Mouse (Mus musculus): ENCODE data around the gene Phyhipl. TPM values are rescaled to one million over a fixed set of nuclear protein-coding genes. Genes with fewer than 3 reads are reported as not detected.

Phyhipl gene
- polyA plus RNA-seq, 1 experiment from 2014 or later, result 2.8 TPM

DNA sequence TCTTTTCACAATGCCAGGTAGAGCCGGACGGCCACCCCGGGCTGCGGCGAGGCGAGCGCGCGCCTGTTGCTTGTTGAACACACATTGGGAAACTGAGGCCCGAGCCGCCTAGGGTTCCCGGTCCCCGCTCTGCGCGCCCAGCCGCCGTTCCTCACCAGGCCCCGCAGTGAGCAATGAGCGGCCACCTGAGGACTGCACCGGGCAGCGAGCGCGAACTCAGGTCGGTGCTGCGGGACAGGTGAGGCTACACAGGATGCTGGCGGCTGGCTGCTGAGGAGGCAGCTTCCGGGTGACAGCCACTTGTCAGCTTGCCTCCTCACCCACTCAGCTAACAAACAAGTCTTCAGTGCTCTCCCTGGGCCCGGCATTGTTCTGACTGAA lies 55.9 kb downstream of the Phyhipl start:
- no peak for DNase-seq (ENCODE audit: low spot score)
- H3K36me3 ChIP-seq, result no peaks in the 10 kb centered on the region
- H3K9me3 ChIP-seq (replicated peaks), result no peaks in the 10 kb centered on the region
- peak overlapping the region; percentile 76 for H3K4me3 ChIP-seq
- peak overlapping the region; percentile 64 for H3K27ac ChIP-seq
- WGBS, result under 1% methylated on average over 28 of the region's 28 CpGs
- peaks cover 17% of the 10 kb centered on the region for H3K4me1 ChIP-seq
- peaks cover 45% of the 10 kb centered on the region for H3K27me3 ChIP-seq (ENCODE audit: low read depth, poor library complexity, severe bottlenecking)

DNA sequence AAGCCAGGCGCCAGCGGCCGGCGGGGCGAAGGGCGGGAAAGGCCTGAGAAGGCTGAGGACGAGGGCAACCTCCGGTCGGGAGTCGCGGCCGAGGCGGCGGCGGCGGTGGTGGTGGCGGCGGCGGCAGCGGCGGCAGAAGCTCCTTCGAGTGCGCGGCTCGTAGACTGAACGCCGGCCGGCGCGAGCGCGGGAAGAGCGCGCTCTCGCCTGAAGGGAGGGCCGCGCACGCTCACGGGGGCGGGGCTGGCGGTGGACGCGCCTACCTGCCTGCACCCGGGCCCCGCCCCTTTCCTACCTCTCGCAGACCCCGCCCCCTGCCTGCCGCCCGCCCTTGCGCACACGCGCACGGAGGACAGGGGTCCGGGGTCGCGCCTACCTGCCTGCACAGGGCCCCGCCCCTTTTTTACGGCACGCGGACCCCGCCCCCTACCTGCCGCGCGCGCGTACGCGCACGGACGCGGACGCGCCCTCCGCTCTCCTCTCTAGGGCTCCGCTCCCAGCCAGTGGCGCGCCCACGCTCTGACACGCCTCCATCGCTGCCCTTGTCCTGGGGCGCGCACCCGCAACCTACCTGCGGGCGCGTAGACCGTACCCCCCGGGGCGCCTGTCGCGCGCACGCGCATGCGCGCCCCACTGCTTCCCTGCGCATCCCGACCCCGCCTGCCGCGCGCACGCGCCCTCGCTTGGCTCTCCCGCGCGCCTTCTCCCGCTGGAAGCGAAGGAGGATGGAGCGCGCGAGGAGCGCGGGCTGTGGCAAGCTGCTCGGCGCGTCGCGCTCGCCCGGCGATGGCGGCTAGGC lies 56.4 kb downstream of the Phyhipl start:
- Histone ChIP-seq H3K4me3 (peak overlapping the region; percentile 76), H3K4me1 (peaks cover 17% of the 10 kb centered on the region), H3K27ac (peak overlapping the region; percentile 64), H3K9me3 (replicated peaks) (no peaks in the 10 kb centered on the region), H3K27me3 (ENCODE audit: low read depth, poor library complexity, severe bottlenecking) (peaks cover 45% of the 10 kb centered on the region), H3K36me3 (no peaks in the 10 kb centered on the region)
- peak; percentile 83 for DNase-seq (ENCODE audit: low spot score)
- whole genome bisulfite sequencing, result under 1% methylated on average over 108 of the region's 124 CpGs

DNA sequence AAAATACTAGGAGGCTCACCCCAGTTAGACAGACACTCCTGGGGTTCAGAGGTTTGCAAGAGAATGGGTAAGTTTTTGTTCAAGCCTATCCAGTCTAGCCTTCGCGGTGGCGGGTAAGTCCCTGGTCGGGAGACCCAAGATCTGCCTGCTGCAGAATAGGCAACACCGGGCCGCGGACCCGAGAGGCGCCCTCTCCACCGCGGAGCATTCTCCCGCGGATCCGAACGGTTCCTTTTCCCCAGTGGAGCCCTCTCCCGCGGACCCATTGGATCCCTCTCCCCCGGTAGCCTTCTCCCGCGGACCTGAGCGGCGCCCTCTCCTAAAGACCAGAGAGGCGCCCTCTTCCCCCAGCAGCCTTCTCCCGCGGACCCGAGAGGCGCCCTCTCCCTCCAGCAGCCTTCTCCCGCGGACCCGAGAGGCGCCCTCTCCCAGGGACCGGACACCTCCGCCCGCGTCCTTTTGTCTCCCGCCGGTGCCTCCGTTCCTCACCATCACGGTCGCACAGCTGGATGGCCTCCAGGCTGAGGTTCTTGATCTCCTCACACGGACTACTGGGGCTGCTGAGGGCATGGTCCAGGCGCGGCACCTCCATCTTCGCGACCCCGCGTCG lies 57.1 kb downstream of the Phyhipl start:
- no peaks in the 10 kb centered on the region for H3K9me3 ChIP-seq (replicated peaks)
- peaks cover 45% of the 10 kb centered on the region for H3K27me3 ChIP-seq (ENCODE audit: low read depth, poor library complexity, severe bottlenecking)
- WGBS, result under 1% methylated on average over 47 of the region's 48 CpGs
- DNase-seq (ENCODE audit: low spot score), result no peak
- no peak overlapping the region; the same call in 1 of the 2 replicates for H3K27ac ChIP-seq
- peak overlapping the region; percentile 76 for H3K4me3 ChIP-seq
- H3K36me3 ChIP-seq, result no peaks in the 10 kb centered on the region
- peaks cover 17% of the 10 kb centered on the region for H3K4me1 ChIP-seq

DNA sequence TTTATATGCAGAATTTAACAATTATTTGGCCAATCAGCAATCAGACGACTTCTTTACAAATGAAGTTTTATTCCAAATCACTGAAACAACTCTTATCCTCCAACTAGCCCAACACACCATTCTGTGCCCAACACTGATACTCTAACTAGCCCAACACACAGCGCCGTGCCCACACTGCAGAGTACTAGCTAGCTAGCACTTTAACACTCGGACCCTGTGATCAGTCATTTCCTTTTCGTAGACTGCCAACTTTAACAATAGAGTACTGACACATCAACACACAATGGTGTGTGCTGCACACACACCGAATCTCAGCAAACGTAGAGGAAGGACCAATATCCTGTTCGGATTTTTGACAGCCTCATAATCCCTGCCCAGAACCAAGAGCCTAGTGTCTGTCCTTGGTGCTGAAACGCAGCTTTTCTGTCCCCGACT lies 57.7 kb downstream of the Phyhipl start:
- peaks cover 17% of the 10 kb centered on the region for H3K4me1 ChIP-seq
- H3K36me3 ChIP-seq, result no peaks in the 10 kb centered on the region
- H3K4me3 ChIP-seq, result peak overlapping the region; percentile 76
- H3K27me3 ChIP-seq (ENCODE audit: low read depth, poor library complexity, severe bottlenecking), result peaks cover 45% of the 10 kb centered on the region
- 25% methylated on average over 10 of the region's 10 CpGs for WGBS
- peak; percentile 72 for DNase-seq (ENCODE audit: low spot score)
- no peak overlapping the region for H3K27ac ChIP-seq
- no peaks in the 10 kb centered on the region for H3K9me3 ChIP-seq (replicated peaks)

DNA sequence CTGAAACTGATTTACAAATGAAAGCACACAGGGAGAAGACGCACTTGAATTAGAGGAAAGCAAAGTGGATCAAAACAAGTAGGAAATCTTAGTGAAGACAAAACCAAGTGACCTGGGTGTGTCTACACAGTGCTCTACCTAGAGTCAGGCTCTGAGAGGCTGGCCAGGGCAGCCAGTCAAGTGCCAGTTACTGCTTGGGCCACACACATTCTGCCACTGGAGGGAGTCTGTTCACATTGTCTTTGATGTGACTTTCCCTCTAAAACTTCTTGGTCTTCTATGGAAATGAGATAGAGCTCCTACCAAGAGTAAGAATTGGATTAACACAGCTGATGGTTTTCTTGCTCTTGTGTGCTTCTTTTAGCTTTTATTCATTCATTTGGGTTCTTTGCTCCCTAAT lies 61.8 kb downstream of the Phyhipl start:
- no peak for DNase-seq (ENCODE audit: low spot score)
- Histone ChIP-seq H3K27me3 (ENCODE audit: low read depth, poor library complexity, severe bottlenecking) (peaks cover 13% of the 10 kb centered on the region), H3K4me1 (peaks cover 10% of the 10 kb centered on the region), H3K27ac (no peak overlapping the region), H3K9me3 (replicated peaks) (no peaks in the 10 kb centered on the region), H3K4me3 (no peak overlapping the region), H3K36me3 (no peaks in the 10 kb centered on the region)
- 55% methylated on average over 1 of the region's 1 CpGs for WGBS

DNA sequence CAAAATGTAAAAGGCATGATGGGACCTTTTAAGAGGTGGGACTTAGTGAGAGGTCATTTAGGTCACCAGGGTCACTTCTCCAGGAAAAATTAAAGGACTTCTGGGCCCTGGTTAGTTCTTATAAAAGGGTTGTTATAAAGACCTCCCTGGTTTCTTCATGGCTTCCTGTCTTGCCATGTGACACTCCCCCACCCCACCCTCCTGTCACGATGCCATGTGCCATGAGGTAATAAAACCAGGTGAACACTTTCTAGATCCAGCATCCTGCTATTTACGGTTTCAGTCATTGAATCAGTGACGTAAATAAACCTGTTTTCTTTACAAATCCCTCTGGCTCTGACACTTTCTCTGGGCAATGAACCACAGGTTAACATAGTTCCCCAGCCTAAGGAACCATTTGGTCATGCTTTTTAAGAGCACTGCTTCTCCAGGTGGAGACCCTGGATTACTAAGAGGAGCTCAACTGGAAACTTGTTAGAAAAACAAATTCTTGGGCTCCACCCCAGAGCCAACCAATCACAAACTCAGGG lies 68.8 kb downstream of the Phyhipl start:
- 77% methylated on average over 3 of the region's 3 CpGs for WGBS
- no peaks in the 10 kb centered on the region for H3K9me3 ChIP-seq (replicated peaks)
- H3K4me1 ChIP-seq, result no peaks in the 10 kb centered on the region
- H3K36me3 ChIP-seq, result no peaks in the 10 kb centered on the region
- H3K27me3 ChIP-seq (ENCODE audit: low read depth, poor library complexity, severe bottlenecking), result no peaks in the 10 kb centered on the region
- H3K27ac ChIP-seq, result no peak overlapping the region
- H3K4me3 ChIP-seq, result no peak overlapping the region
- no peak for DNase-seq (ENCODE audit: low spot score)

DNA sequence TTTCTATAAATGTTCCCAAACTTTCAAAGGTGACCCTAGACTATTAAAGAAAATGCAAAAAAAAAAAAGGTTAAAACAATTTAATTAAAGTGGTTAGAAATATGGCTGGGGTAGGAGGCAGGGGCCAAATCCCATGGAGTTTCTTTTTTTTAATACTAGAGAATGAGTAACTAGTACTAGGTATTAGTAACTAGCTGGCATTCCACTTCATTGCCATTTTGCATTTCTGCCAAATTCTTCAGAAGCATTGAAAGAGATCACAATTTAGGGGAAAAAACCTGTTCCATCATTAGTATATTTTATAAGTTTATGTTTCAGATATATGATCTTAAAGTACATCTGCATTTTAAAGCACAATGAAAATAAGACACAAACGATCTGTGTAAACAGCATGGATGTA lies 71.6 kb downstream of the Phyhipl start:
- Histone ChIP-seq H3K27me3 (ENCODE audit: low read depth, poor library complexity, severe bottlenecking) (no peaks in the 10 kb centered on the region), H3K27ac (no peak overlapping the region), H3K36me3 (no peaks in the 10 kb centered on the region), H3K4me1 (no peaks in the 10 kb centered on the region), H3K4me3 (no peak overlapping the region), H3K9me3 (replicated peaks) (no peaks in the 10 kb centered on the region)
- WGBS, result 90% methylated on average over 1 of the region's 1 CpGs
- no peak for DNase-seq (ENCODE audit: low spot score)

DNA sequence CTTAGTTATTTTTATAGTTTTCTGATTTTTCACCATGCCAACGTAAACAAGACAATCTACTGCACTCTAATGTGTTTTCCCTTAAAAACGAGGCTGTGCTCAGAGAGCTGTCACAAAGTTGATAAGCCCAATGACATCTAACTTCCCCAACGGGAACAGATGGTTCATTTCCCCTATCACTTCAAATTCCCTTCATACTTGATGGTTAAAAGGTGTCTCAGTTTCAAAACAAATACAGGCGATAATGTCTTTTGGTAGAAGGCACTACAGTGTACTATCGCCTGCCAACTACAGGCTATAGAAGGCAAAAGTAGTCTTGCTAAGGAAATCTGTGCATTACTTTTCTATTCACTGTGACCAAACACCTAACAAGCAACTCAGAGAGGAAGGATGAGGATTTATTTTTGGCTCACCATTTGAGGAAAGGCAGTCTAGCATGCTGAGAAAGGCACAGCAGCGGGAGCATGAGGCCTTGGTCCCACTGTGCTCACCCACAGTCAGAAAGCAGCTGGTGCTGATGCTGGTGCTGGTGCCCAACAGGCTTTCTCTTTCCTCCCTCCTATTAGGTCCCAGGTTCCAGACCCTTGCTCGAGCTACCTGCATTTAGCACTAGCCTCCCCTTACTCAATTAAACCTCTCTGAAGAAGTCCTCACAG lies 74.1 kb downstream of the Phyhipl start:
- Histone ChIP-seq H3K4me1 (no peaks in the 10 kb centered on the region), H3K27ac (no peak overlapping the region), H3K9me3 (replicated peaks) (no peaks in the 10 kb centered on the region), H3K36me3 (no peaks in the 10 kb centered on the region), H3K27me3 (ENCODE audit: low read depth, poor library complexity, severe bottlenecking) (no peaks in the 10 kb centered on the region), H3K4me3 (no peak overlapping the region)
- no peak for DNase-seq (ENCODE audit: low spot score)
- whole genome bisulfite sequencing, result 73% methylated on average over 7 of the region's 7 CpGs

DNA sequence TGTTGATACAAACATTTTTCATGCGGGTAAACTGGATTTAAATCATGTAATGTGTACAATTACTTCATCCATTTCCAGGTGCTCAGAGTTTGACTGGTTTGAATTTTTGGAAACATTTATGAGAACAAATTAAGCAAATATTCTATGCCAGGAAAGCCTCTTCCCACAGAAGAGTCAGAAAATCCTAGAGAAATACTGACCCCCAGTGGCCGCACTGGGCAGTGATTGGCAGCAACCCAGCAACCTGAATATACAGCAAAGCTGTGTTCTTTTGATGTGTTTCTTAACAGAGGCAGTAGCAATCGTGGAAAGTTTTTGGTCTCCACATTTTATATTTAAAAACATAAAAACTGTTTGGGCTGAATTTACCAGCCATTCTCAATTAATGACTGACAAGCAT lies 92.1 kb downstream of the Phyhipl start:
- 32% methylated on average over 3 of the region's 3 CpGs for WGBS
- Histone ChIP-seq H3K9me3 (replicated peaks) (no peaks in the 10 kb centered on the region), H3K27me3 (ENCODE audit: low read depth, poor library complexity, severe bottlenecking) (no peaks in the 10 kb centered on the region), H3K4me3 (no peak overlapping the region), H3K27ac (no peak overlapping the region), H3K4me1 (no peaks in the 10 kb centered on the region), H3K36me3 (no peaks in the 10 kb centered on the region)
- peak; percentile 79 for DNase-seq (ENCODE audit: low spot score)

DNA sequence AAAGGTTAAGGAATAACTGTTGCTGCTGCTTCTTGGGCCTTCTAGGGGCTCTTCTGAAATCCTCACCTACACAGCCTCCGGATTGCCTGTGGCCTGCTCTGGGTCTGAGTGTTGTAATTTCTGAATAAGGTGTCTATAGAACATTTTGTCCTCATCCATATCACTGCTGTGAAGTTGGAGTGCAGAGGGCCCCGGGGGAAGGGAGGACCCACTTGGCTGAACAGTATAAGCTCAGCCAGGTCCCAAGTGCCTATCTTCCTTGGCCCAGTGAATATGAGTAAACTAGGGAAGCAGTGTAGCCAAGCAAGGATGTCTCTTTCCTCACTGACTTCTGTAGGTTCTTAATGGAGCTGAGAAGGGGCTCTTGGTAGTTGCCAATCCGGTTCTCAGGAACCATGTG lies 103.2 kb downstream of the Phyhipl start:
- no peaks in the 10 kb centered on the region for H3K27me3 ChIP-seq (ENCODE audit: low read depth, poor library complexity, severe bottlenecking)
- no peak overlapping the region for H3K4me3 ChIP-seq
- no peaks in the 10 kb centered on the region for H3K9me3 ChIP-seq (replicated peaks)
- H3K4me1 ChIP-seq, result no peaks in the 10 kb centered on the region
- no peak overlapping the region for H3K27ac ChIP-seq
- no peak for DNase-seq (ENCODE audit: low spot score)
- WGBS, result 98% methylated on average over 3 of the region's 3 CpGs
- H3K36me3 ChIP-seq, result peaks cover 13% of the 10 kb centered on the region; the same call in 1 of the 2 replicates

DNA sequence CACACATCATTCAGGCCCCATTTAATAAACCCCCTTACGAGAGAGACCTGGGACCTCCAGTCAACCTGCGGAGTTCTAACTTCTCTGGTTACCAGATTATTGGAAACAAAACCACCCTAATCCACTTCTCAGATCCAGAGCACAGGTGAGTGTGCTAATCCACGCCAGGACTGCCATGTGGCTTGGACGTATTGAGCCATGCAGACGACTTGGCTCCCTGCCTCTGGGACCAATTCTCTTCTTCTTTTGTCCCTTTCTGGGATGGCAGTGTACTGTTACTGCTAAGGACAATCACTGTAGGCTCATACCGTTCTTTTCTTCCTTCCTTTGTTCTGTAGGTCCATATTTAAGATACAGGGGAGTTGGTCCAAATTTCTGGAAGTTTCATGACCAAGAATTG lies 112.9 kb downstream of the Phyhipl start:
- H3K4me1 ChIP-seq, result no peaks in the 10 kb centered on the region
- no peak for DNase-seq (ENCODE audit: low spot score)
- WGBS, result 90% methylated on average over 6 of the region's 6 CpGs
- H3K9me3 ChIP-seq (replicated peaks), result no peaks in the 10 kb centered on the region
- H3K27me3 ChIP-seq (ENCODE audit: low read depth, poor library complexity, severe bottlenecking), result no peaks in the 10 kb centered on the region
- H3K36me3 ChIP-seq, result no peaks in the 10 kb centered on the region
- no peak overlapping the region for H3K27ac ChIP-seq
- H3K4me3 ChIP-seq, result no peak overlapping the region

DNA sequence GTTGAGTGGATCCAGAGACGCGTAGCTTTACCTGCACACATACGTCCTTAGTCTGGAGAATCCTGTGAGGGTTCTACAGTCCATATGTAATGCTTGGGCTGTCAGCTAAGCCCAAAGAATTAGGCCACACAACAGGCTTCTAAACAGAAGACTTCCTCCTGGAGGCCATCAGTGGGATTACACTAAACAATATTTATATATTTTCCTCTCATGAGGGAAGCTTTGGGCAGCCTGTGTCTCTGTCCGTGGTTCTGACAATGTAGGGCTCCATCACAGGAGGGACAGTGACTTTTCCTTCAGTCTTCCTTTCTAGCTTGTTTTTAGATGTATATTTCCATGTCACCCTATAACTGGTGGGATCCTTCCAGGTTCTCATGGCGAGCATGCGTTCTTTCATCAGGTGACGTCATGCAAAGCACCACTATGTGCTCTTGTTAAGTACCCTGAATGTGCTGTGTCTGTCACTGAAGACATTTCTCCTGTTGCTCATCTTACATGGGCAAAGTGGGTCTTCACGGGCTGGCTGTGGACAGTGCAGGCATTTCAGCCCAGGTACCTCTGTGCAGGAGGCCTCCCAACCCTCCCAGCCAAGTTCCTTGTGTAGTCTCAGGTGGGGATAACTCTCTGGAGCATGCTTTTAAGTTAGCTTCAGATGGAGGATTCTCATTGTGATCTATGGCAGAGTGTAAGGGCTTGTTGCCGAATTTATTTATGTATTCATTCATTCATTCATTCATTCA lies 115.1 kb downstream of the Phyhipl start:
- 88% methylated on average over 9 of the region's 9 CpGs for WGBS
- Histone ChIP-seq H3K4me3 (no peak overlapping the region), H3K4me1 (no peaks in the 10 kb centered on the region), H3K27me3 (ENCODE audit: low read depth, poor library complexity, severe bottlenecking) (no peaks in the 10 kb centered on the region), H3K27ac (no peak overlapping the region), H3K9me3 (replicated peaks) (no peaks in the 10 kb centered on the region), H3K36me3 (peaks cover 3% of the 10 kb centered on the region; the same call in 1 of the 2 replicates)
- peak; percentile 34 for DNase-seq (ENCODE audit: low spot score)
